16 mouse cellular contexts compared by ENCODE assay signal in the genomic region with DNA sequence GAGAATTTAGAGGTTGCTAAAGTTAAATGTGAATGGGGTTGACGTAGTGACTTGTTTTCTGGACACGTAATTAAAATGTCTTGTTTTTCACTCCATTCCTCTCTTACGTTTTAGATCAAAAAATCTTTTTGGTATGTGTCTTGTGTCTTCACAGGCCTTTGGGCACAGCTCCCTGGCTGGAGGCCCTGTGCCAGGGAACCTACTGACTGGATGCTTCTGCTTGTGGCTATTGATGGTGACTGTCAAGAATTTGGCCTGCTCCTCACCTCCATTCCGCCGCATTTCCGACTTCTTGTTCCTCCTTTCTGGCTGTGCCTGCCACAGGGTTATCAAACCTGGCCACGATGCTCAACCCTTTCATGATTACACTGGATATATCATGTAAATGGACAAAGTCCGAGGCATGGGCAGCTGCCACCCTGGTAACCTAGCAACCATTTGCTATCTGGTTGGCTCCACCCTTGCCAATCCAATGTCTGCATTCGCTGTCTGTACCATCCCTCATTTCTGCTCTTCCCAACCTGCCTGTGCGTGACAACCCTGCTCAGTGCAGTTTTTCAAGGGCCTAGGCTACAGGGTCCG. TPM values are rescaled to one million over a fixed set of nuclear protein-coding genes. Genes with fewer than 3 reads are reported as not detected.
DNase-seq lines count a peak whose midpoint lies in the region; ATAC-seq and TF ChIP-seq lines count a peak whose summit lies in the region.
"Had no signal": no experiment of that assay in that cellular context is flagged by ENCODE, and none has a peak within 500 bp of the region (broad histone marks: within the 10 kb centered on the region; RNA-seq: fewer than 3 reads in every experiment).

No protein-coding gene starts in this region.

- H3K36me3 ChIP-seq in liver, postnatal 0 days (replicated peaks; ENCODE audit: insufficient read depth, low read length) = no peaks in the 10 kb centered on the region
- H3K36me3 ChIP-seq: limb, embryonic 13.5 days; neural tube, embryonic 13.5 days; stomach, embryonic 15.5 days had no signal

- TF ChIP-seq EP300 in liver, postnatal 0 days (IDR thresholded peaks at IDR 0.05; ENCODE audit: low read depth) = no peak

- H3K9ac ChIP-seq in liver, postnatal 0 days (replicated peaks) = no peak overlapping the region
- H3K9ac ChIP-seq: limb, embryonic 13.5 days; neural tube, embryonic 13.5 days; stomach, embryonic 15.5 days had no signal

- TF ChIP-seq CTCF in liver, postnatal 0 days (IDR thresholded peaks at IDR 0.05; ENCODE audit: low read depth) = no peak
- TF ChIP-seq CTCF in brain, embryonic 14.5 days (IDR thresholded peaks at IDR 0.05; ENCODE audit: borderline replicate concordance, extremely low read depth, insufficient read depth, insufficient read length) = no peak

- intact Hi-C loops in left cerebral cortex, postnatal 10 days (cut with DNase I) = no loop called here

- no peaks in the 10 kb centered on the region for H3K9me3 ChIP-seq in liver, postnatal 0 days (ENCODE audit: low read length)
- H3K9me3 ChIP-seq: limb, embryonic 13.5 days; neural tube, embryonic 13.5 days; stomach, embryonic 15.5 days had no signal

- no peak overlapping the region for H3K4me2 ChIP-seq in liver, postnatal 0 days (ENCODE audit: low read depth, low read length)
- H3K4me2 ChIP-seq: limb, embryonic 13.5 days; neural tube, embryonic 13.5 days; stomach, embryonic 15.5 days had no signal

- no peak overlapping the region for H3K4me3 ChIP-seq in liver, postnatal 0 days (ENCODE audit: low read depth, low read length)
- H3K4me3 ChIP-seq: heart, adult 2 months; layer of hippocampus, adult 2 months; limb, embryonic 13.5 days; neural tube, embryonic 13.5 days; stomach, embryonic 15.5 days had no signal

- WGBS in liver, postnatal 0 days (ENCODE audit: insufficient replicate concordance) = 70% methylated on average over 11 of the region's 11 CpGs
- WGBS in large intestine, adult 2 months = 49% methylated on average over 11 of the region's 11 CpGs

- no peak for ATAC-seq in liver, postnatal 0 days
- ATAC-seq in inflammation-experienced regulatory T-cells, adult 6 months = no peak
- ATAC-seq: midbrain, embryonic 16.5 days had no signal

- TF ChIP-seq POLR2A in brain, embryonic 14.5 days (IDR thresholded peaks at IDR 0.05; ENCODE audit: borderline replicate concordance, extremely low read depth, insufficient read depth, insufficient read length, poor library complexity, severe bottlenecking) = no peak

- peaks cover 3% of the 10 kb centered on the region; the same call in 1 of the 2 replicates for H3K4me1 ChIP-seq in liver, postnatal 0 days (ENCODE audit: insufficient read depth)
- H3K4me1 ChIP-seq: stomach, embryonic 15.5 days had no signal

- no peaks in the 10 kb centered on the region for H3K27me3 ChIP-seq in liver, postnatal 0 days (ENCODE audit: insufficient read depth, low read length)
- H3K27me3 ChIP-seq: limb, embryonic 13.5 days; neural tube, embryonic 13.5 days; stomach, embryonic 15.5 days had no signal

- no peak overlapping the region for H3K27ac ChIP-seq in liver, postnatal 0 days (ENCODE audit: low read depth)
- H3K27ac ChIP-seq: heart, adult 2 months; layer of hippocampus, adult 2 months; limb, embryonic 13.5 days; neural tube, embryonic 13.5 days; stomach, embryonic 15.5 days had no signal

- peak; percentile 28 for DNase-seq in liver
- DNase-seq in liver, postnatal 0 days = no peak
- peak; percentile 32 for DNase-seq in brain, embryonic 14.5 days (ENCODE audit: low read depth)
- peak; percentile 69 for DNase-seq in cerebellum, adult 9-10 months
- peak; percentile 57 for DNase-seq in large intestine, adult 2 months (ENCODE audit: low read depth, low spot score)
- no peak for DNase-seq in adrenal gland, postnatal 10 days
- no peak for DNase-seq in left cerebral cortex, postnatal 10 days (ENCODE audit: extremely low spot score in 1 of 2, low spot score in 2 of 2)
- DNase-seq: heart, adult 2 months; heart, postnatal 4 days; kidney, adult 9 months had no signal

RNA-seq across cellular contexts. Expression of a gene that starts 30.0 kb away (rescaled TPM):
- polyA plus RNA-seq in liver, postnatal 0 days (2015; fragmentation: Nextera tagmentation; extraction: Ambion mirVana) = 13.3 and 15.2 TPM in 2 replicates
- polyA plus RNA-seq in brain, embryonic 14.5 days (2012; rRNA removed) = 13.5 and 14.8 TPM in 2 replicates
- polyA plus RNA-seq in large intestine, adult 2 months (2012; rRNA removed) = 6.0 and 8.3 TPM in 2 replicates
- 10 to 100 TPM; 18.7 to 20.3 TPM for total RNA-seq in adrenal gland, postnatal 10 days (2021)
- total RNA-seq in left cerebral cortex, postnatal 10 days (2021) = 10 to 100 TPM; 17.5 to 18.6 TPM
- 1 to 10 TPM; 2.3 to 4.4 (median 3.4) TPM for polyA plus RNA-seq in inflammation-experienced regulatory T-cells, adult 6 months (2017; shearing (Covaris generic))

RNA-seq across cellular contexts. Expression of a gene that starts 44.0 kb away (rescaled TPM):
- polyA plus RNA-seq in liver, postnatal 0 days (2015; fragmentation: Nextera tagmentation; extraction: Ambion mirVana) = 85.7 and 147 TPM in 2 replicates
- polyA plus RNA-seq in brain, embryonic 14.5 days (2012; rRNA removed) = 110 and 133 TPM in 2 replicates
- polyA plus RNA-seq in large intestine, adult 2 months (2012; rRNA removed) = 340 and 380 TPM in 2 replicates
- total RNA-seq in adrenal gland, postnatal 10 days (2021) = 100 to 1,000 TPM; 371 to 920 TPM
- 100 to 1,000 TPM; 180 to 192 TPM for total RNA-seq in left cerebral cortex, postnatal 10 days (2021)
- 10 to 100 TPM; 31.8 to 34.9 (median 32.4) TPM for polyA plus RNA-seq in inflammation-experienced regulatory T-cells, adult 6 months (2017; shearing (Covaris generic))

RNA-seq across cellular contexts. Expression of a gene that starts 59.4 kb away (rescaled TPM):
- 587 and 618 TPM in 2 replicates for polyA plus RNA-seq in liver, postnatal 0 days (2015; fragmentation: Nextera tagmentation; extraction: Ambion mirVana)
- 108 and 152 TPM in 2 replicates for polyA plus RNA-seq in brain, embryonic 14.5 days (2012; rRNA removed)
- 96.8 and 111 TPM in 2 replicates for polyA plus RNA-seq in large intestine, adult 2 months (2012; rRNA removed)
- 100 to 1,000 TPM; 312 to 350 TPM for total RNA-seq in adrenal gland, postnatal 10 days (2021)
- 10 to 100 TPM; 41.6 to 49.4 TPM for total RNA-seq in left cerebral cortex, postnatal 10 days (2021)
- 100 to 1,000 TPM; 143 to 443 (median 185) TPM for polyA plus RNA-seq in inflammation-experienced regulatory T-cells, adult 6 months (2017; shearing (Covaris generic))

Comparison
In these comparisons a context has a peak if more than half of its experiments do, and no peak if none do; other contexts are left out.
1. DNase-seq: peak in liver (single experiment), brain, embryonic 14.5 days (single experiment), cerebellum, adult 9-10 months (single experiment) and large intestine, adult 2 months (single experiment); none in liver, postnatal 0 days (single experiment), adrenal gland, postnatal 10 days (single experiment) and left cerebral cortex, postnatal 10 days (0 of 2).